In the genomic region with DNA sequence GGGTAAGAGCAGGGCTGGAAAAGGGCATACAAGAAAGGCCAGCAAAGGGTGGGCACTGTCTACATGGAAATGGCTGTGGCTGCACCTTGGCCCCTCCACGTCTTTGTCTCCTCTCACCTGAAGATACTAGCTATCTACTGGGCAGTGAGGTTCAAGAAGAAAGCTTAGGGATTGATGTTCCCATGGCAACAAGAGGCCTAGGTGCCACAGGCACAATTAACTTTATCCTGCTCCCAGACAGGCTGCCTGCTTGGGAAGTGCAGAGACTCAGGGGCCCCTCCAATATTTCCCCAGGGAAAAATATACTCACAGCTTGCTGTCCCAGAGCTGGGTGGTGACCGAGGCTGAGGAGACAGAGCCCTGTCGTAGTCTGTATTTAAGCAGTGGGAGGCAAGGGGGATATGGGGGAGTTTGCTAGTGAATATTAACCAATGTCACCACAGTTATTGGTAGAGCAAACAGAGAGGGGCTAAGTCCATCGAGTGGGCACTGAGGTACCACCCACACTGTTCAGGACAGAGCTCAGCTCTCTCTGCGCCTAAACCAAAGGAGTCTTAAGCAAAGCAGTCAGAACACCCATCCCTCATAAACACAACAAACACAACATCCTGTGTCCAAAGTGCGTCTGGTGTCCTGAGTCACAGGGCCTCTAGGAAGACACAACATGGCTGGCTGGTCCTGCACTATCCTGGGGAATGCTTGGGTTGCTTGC, we compare ENCODE assay signal across 15 mouse cellular contexts. TPM values are rescaled to one million over a fixed set of nuclear protein-coding genes. Genes with fewer than 3 reads are reported as not detected.
DNase-seq lines count a peak whose midpoint lies in the region; ATAC-seq and TF ChIP-seq lines count a peak whose summit lies in the region.
"Not testable (repeated sequence)": the region's sequence is repeated elsewhere in the genome, so short reads cannot be mapped to it uniquely, and the experiment has no call there.
"Had no signal": no experiment of that assay in that cellular context is flagged by ENCODE, and none has a peak within 500 bp of the region (broad histone marks: within the 10 kb centered on the region; RNA-seq: fewer than 3 reads in every experiment).

No protein-coding gene starts in this region.

- not testable (repeated sequence) for H3K9me3 ChIP-seq in intestine, embryonic 14.5 days (ENCODE audit: control insufficient read depth, low read length); intestine, postnatal 0 days (ENCODE audit: control insufficient read depth); liver, embryonic 12.5 days (replicated peaks); liver, embryonic 15.5 days (replicated peaks)

- H3K36me3 ChIP-seq in intestine, embryonic 14.5 days (ENCODE audit: control insufficient read depth, insufficient read depth, low read length); intestine, postnatal 0 days (ENCODE audit: control insufficient read depth, insufficient read depth); liver, embryonic 12.5 days; liver, embryonic 15.5 days (replicated peaks): not testable (repeated sequence)

- TF ChIP-seq CTCF in intestine, postnatal 0 days (IDR thresholded peaks at IDR 0.05; ENCODE audit: low read depth), result not testable (repeated sequence)

- not testable (repeated sequence) for H3K4me1 ChIP-seq in intestine, embryonic 14.5 days (replicated peaks; ENCODE audit: control insufficient read depth, insufficient read depth, low read length); intestine, postnatal 0 days (replicated peaks; ENCODE audit: control insufficient read depth, insufficient read depth, low read length); liver, embryonic 12.5 days; liver, embryonic 15.5 days (replicated peaks)

- peak overlapping the region; percentile 31; the same call in 1 of the 2 replicates for H3K4me2 ChIP-seq in intestine, embryonic 14.5 days (ENCODE audit: low read length)
- peak overlapping the region; percentile 35 for H3K4me2 ChIP-seq in intestine, postnatal 0 days (replicated peaks; ENCODE audit: low read depth)
- peak overlapping the region; percentile 31 for H3K4me2 ChIP-seq in liver, embryonic 12.5 days
- H3K4me2 ChIP-seq in liver, embryonic 15.5 days, result not testable (repeated sequence)

- peak overlapping the region; percentile 57; the same call in 1 of the 2 replicates for H3K27ac ChIP-seq in intestine, embryonic 14.5 days (ENCODE audit: low read depth)
- H3K27ac ChIP-seq in intestine, postnatal 0 days (ENCODE audit: low read depth, low read length); liver, embryonic 12.5 days; liver, embryonic 15.5 days (replicated peaks): not testable (repeated sequence)

- WGBS in intestine, embryonic 14.5 days, result 67% methylated on average over 6 of the region's 6 CpGs
- 29% methylated on average over 6 of the region's 6 CpGs for WGBS in intestine, postnatal 0 days
- WGBS in liver, embryonic 12.5 days (ENCODE audit: insufficient replicate concordance), result 52% methylated on average over 6 of the region's 6 CpGs
- WGBS in liver, embryonic 15.5 days (ENCODE audit: insufficient replicate concordance), result 58% methylated on average over 6 of the region's 6 CpGs

- not testable (repeated sequence) for H3K9ac ChIP-seq in intestine, embryonic 14.5 days (ENCODE audit: low read length); intestine, postnatal 0 days (ENCODE audit: low read depth, low read length)
- H3K9ac ChIP-seq in liver, embryonic 12.5 days, result 0 out of 2 replicates have a peak overlapping the region, but pooled peaks have one; percentile 35
- peak overlapping the region; percentile 18; the same call in 1 of the 2 replicates for H3K9ac ChIP-seq in liver, embryonic 15.5 days

- not testable (repeated sequence) for H3K27me3 ChIP-seq in intestine, embryonic 14.5 days (replicated peaks; ENCODE audit: control insufficient read depth, insufficient read depth, low read length); intestine, postnatal 0 days (replicated peaks; ENCODE audit: control insufficient read depth, insufficient read depth, low read length); liver, embryonic 12.5 days (replicated peaks); liver, embryonic 15.5 days

- DNase-seq in intestine, embryonic 14.5 days (ENCODE audit: low spot score), result not testable (repeated sequence)
- DNase-seq in kidney, postnatal 4 days, result peak; percentile 2 to 14
- DNase-seq in yolk sac, embryonic 10.5 days (ENCODE audit: low spot score), result peak; percentile 76

- ATAC-seq in intestine, embryonic 14.5 days (replicated peaks; ENCODE audit: low FRiP score, low TSS enrichment, low read depth), result peak; percentile 71
- ATAC-seq in intestine, postnatal 0 days, result peak; percentile 79
- not testable (repeated sequence) for ATAC-seq in liver, embryonic 12.5 days
- ATAC-seq in liver, embryonic 15.5 days (ENCODE audit: insufficient read depth), result peak; percentile 42; the same call in 1 of the 2 replicates

- peak overlapping the region; percentile 18 for H3K4me3 ChIP-seq in intestine, embryonic 14.5 days (ENCODE audit: low read depth, low read length)
- not testable (repeated sequence) for H3K4me3 ChIP-seq in intestine, postnatal 0 days (ENCODE audit: low read depth, low read length)
- H3K4me3 ChIP-seq in liver, embryonic 12.5 days, result peak overlapping the region; percentile 39
- peak overlapping the region; percentile 46 for H3K4me3 ChIP-seq in liver, embryonic 15.5 days (replicated peaks)

RNA-seq across cellular contexts. Expression of a gene that starts 2.4 kb away (rescaled TPM):
- 58.4 and 58.7 TPM in 2 replicates for polyA plus RNA-seq in intestine, embryonic 14.5 days (2014; fragmentation: Nextera tagmentation; extraction: Ambion mirVana)
- polyA plus RNA-seq in intestine, postnatal 0 days (2015; fragmentation: Nextera tagmentation; extraction: Ambion mirVana), result 34.2 and 45.6 TPM in 2 replicates
- polyA plus RNA-seq in liver, embryonic 12.5 days (2016; fragmentation: Nextera tagmentation; extraction: Ambion mirVana), result 358 and 359 TPM in 2 replicates
- polyA plus RNA-seq in liver, embryonic 15.5 days (2015; fragmentation: Nextera tagmentation; extraction: Ambion mirVana), result 949 and 1,166 TPM in 2 replicates
- polyA plus RNA-seq: embryonic facial prominence, embryonic 14.5 days; G1E; heart, embryonic 14.5 days; hindbrain, embryonic 12.5 days had no signal

RNA-seq across cellular contexts. Expression of a gene that starts 35.5 kb away (rescaled TPM):
- 35.4 and 41.6 TPM in 2 replicates for polyA plus RNA-seq in intestine, embryonic 14.5 days (2014; fragmentation: Nextera tagmentation; extraction: Ambion mirVana)
- 67.1 and 71.2 TPM in 2 replicates for polyA plus RNA-seq in intestine, postnatal 0 days (2015; fragmentation: Nextera tagmentation; extraction: Ambion mirVana)
- 222 and 223 TPM in 2 replicates for polyA plus RNA-seq in liver, embryonic 12.5 days (2016; fragmentation: Nextera tagmentation; extraction: Ambion mirVana)
- polyA plus RNA-seq in liver, embryonic 15.5 days (2015; fragmentation: Nextera tagmentation; extraction: Ambion mirVana), result 688 and 858 TPM in 2 replicates
- polyA plus RNA-seq: embryonic facial prominence, embryonic 11.5 days; embryonic facial prominence, embryonic 14.5 days; forebrain, embryonic 10.5 days; forebrain, embryonic 13.5 days; forebrain, embryonic 16.5 days; G1E; hindbrain, embryonic 12.5 days had no signal

RNA-seq across cellular contexts. Expression of a gene that starts 54.4 kb away (rescaled TPM):
- polyA plus RNA-seq in intestine, embryonic 14.5 days (2014; fragmentation: Nextera tagmentation; extraction: Ambion mirVana), result 5.2 and 6.6 TPM in 2 replicates
- polyA plus RNA-seq in intestine, postnatal 0 days (2015; fragmentation: Nextera tagmentation; extraction: Ambion mirVana), result 6.6 and 6.9 TPM in 2 replicates
- polyA plus RNA-seq in liver, embryonic 12.5 days (2016; fragmentation: Nextera tagmentation; extraction: Ambion mirVana), result 63.1 and 65.7 TPM in 2 replicates
- polyA plus RNA-seq in liver, embryonic 15.5 days (2015; fragmentation: Nextera tagmentation; extraction: Ambion mirVana), result 369 and 460 TPM in 2 replicates
- polyA plus RNA-seq: embryonic facial prominence, embryonic 11.5 days; embryonic facial prominence, embryonic 14.5 days; forebrain, embryonic 10.5 days; forebrain, embryonic 13.5 days; forebrain, embryonic 16.5 days; G1E; heart, embryonic 14.5 days; hindbrain, embryonic 12.5 days; Patski had no signal
